Mouse (Mus musculus) kidney, adult 2 months (tissue): ENCODE results near the gene Kif21b.

Source experiments
- CTCF ChIP-seq: fragments of 200-500 bp; conservative IDR thresholded peaks from 2 replicates; pipeline ENCODE4 v1.5.1; 2011; ENCODE audit warnings: low read depth, mild to moderate bottlenecking, control low read depth, low read length, moderate library complexity, mixed read lengths; ENCODE audit not compliant: insufficient read depth, insufficient read length
- POLR2A ChIP-seq: fragments of 200-500 bp; IDR thresholded peaks from one replicate; pipeline ENCODE4 v1.6.1; 2011; ENCODE audit warnings: low read depth, low read length, control low read depth

GRCm38 (mm10) chr1:136135777-136136444 lies 4.7 kb downstream of the Kif21b start:
- no peak for TF ChIP-seq CTCF
- no peak for TF ChIP-seq POLR2A
